Mouse (Mus musculus) lung, postnatal 25 days (tissue): ENCODE measurements around the gene Pin4.

ENCODE experiments used
- DNase-seq: peaks from one replicate; pipeline ENCODE4 v3.0.0; 2022; ENCODE audit warnings: low spot score

Pin4 gene

DNA sequence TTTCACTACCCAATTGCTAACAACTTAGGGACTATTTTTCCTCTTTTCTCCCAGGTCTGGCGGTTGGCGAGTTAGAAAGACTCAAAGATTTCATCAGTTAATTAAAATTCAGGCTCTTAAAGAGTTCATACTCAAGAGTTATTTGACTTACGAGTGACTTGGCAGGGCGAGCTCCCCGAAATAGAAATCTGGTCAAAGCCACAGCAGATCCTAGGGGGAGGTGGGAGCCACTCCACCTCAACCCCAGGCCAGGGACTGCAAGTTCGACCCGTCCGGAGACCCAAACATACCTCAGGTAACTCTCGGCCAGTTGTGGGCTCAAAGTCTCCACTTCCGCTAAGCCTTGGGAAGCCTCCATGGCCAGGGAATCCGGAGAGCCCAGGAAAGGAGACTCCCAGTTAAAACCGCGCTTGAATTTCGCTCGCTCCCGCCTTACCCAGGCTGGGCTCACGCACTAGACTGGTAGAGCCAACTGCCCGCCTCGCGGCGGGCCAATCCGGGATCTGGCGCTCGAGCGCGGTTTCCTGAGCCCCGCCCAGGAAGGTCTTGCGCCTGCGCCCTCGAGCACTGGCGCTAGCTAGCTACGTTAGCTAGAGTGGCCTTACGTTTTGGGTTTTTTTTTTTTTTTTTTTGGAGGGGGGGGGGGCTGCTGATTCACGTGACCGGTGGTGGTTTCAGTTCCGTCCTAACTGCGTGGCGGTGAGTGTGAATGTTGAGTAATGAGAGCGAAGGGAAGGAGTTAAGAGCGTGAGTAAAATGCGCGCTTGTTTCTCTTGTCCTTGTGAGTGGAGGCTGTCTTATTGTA is 37.6 kb downstream of the Pin4 start, which contains the start of gene Ercc6l:
Gene Ercc6l (minus strand): TSS at position 474 of the 805 bp plus-strand sequence.
- peak; percentile 92 for DNase-seq

DNA sequence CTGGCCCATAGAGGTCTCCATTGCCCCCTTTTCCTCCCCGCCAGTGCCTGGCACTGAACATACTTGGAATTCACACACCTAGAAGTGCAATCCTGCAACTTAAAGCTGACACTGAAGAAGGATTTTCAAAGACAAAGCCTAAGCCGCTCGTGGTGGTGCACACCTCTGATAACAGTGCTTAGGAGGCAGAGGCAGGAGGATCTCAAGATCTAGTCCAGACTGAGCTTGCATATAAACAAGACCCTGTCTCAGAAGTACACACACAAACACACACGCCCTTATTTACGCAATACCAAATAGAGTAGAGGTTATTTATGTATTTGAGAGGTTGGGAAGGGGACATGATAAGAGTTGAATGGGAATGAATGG is 38.2 kb downstream of the Pin4 start:
- DNase-seq, result no peak

GRCm38 (mm10) chrX:102159778-102160177 is 40.5 kb downstream of the Pin4 start:
- DNase-seq, result peak; percentile 21

- DNase-seq, result no peak
These were observed 41.3 kb downstream of the Pin4 start for GRCm38 (mm10) chrX:102160528-102160927.

DNA sequence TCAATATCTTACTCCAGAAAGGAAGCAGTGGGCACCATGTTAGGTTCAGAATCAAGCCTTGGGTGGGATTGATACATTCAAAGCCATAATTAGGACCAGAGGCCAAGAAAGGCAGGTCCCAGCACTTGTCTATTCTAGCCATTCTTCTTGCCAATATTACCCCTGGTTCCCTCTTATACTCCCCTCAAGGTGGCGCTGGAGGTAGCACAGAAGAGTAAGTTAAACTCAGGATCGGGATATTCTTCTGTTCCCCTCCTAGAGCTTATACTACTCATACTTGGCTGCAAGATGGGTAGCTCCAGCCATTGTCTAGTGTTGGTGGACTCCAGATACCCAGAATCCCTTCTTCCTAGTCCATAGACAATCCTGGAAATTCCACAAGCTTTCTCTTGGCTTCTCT is 43.8 kb downstream of the Pin4 start:
- DNase-seq, result no peak

- no peak for DNase-seq
These were observed 44.3 kb downstream of the Pin4 start for GRCm38 (mm10) chrX:102163529-102163928.

- no peak for DNase-seq
These were observed 47.3 kb downstream of the Pin4 start for GRCm38 (mm10) chrX:102166521-102166920.

DNA sequence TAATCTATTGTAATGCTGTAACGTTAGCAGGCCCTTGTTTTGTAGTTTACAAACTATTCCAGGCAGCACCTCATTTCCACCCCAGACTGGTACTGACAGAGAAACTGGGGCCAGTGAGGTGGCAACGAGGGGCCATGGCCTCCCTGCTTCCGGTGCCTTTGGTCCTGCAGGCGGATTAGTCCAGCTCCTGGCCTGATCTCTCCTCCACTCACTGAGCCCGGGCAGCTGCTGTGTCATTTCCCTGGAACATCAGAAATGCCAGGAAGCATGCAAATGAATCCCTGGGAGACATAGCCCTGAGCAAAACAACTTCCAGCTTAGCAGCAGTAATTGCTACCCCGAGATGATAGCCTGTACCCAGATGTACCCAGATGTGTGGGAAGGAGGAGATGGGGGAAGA is 47.7 kb downstream of the Pin4 start:
- DNase-seq, result no peak

DNA sequence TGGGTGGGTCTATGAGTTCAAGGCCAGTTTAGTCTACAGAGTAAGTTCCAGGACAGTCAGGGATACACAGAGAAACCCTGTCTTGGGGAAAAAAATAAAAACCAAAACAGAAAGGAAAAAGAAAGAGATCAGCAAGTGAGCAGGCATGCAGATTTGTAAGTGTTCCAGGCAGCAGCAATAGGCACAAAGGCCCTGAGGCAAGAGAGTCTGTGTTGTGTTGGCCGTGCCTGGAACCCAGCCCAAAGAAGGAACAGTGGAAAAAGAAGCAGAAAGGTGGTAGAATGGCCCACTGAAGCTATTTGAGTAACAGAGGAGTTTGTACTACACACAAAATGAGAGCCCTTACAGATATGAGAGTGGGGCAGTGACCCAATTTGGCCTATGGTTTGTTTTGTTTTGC is 50.5 kb downstream of the Pin4 start:
- no peak for DNase-seq

GRCm38 (mm10) chrX:102170135-102170534 is 50.9 kb downstream of the Pin4 start:
- DNase-seq, result no peak

- no peak for DNase-seq
These were observed 51.7 kb downstream of the Pin4 start for GRCm38 (mm10) chrX:102170900-102171299.

DNA sequence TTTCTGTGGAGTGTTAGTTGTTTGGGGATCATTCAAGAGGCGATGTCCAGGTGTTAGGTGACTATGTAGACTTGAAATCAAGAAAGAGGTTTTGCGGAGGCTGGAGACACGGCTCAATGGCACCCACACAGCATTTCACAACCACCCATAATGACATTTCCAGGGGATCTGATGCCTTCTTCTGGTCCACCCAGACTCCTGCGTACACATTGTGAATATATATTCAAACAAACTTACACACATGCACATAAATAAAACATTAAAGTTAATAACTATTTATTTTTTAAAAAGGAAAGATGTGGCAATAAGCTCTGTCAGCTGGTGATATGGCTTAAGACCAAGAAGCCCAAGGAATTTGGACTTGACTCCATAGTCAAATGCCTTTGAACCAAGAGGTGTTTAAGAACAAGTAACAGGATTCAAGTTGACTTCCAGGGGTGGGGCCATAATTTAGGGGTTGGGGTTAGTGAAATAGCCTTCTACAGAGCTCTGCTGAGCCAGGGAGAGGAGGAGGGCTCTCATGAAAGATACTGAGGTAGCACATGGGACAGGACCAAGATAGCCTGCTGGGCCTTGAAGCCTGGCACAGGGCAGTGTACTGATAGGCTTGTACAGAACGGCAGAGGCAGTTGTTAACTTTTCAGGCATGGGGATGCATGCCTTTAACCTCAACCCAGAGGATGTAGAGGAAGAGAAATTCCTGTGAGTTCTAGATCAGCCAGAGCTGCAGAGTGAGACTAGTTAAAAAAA is 56.5 kb downstream of the Pin4 start:
- DNase-seq, result peak; percentile 8
